Mouse (Mus musculus) erythroblast, adult 5-6 weeks (primary cell): ENCODE data around the gene Sycp2l. TPM values are rescaled to one million over a fixed set of nuclear protein-coding genes. Genes with fewer than 3 reads are reported as not detected.

Experiments used
- ATAC-seq: replicated peaks from 2 replicates; pipeline ENCODE4 v1.8.0; 2016; ENCODE audit warnings: moderate number of reproducible peaks, mild to moderate bottlenecking, moderate TSS enrichment, inconsistent platforms; ENCODE audit not compliant: poor library complexity, low FRiP score, severe bottlenecking
- total RNA-seq, 2 experiments: library from RNA; stranded (forward) in 1 of 2; stranded (reverse) in 1 of 2; fragments of 150-400 nt in 1 of 2; fragments of 200-764, 138-1000 nt in 1 of 2; gene quantifications; 2 replicates each; pipeline versions ENCODE4 v1.2.3 to v1.2.4; 2015 to 2017; ENCODE audit warnings: low replicate concordance in 2 of 2

The Sycp2l gene
- total RNA-seq, 2 experiments from 2014 or later: not detected

DNA sequence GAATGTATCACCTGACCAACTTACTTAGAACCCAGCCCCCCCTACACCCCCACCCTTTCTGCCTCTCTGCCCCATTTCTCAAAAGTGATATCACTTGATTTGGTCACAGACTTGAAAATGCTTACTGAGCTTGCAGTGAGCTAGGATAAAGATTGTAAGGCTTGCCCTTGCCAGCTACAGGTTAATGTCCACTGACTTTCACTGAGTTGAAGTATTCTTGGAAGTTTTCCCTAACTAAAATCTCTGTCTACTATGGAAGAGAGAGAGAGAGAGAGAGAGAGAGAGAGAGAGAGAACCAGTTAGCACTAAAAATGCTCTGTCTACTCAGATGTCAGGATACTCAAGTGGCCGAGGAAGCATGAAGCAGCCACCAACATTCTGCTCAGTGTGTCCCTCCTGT is 104.9 kb downstream of the Sycp2l start:
- no peak for ATAC-seq

DNA sequence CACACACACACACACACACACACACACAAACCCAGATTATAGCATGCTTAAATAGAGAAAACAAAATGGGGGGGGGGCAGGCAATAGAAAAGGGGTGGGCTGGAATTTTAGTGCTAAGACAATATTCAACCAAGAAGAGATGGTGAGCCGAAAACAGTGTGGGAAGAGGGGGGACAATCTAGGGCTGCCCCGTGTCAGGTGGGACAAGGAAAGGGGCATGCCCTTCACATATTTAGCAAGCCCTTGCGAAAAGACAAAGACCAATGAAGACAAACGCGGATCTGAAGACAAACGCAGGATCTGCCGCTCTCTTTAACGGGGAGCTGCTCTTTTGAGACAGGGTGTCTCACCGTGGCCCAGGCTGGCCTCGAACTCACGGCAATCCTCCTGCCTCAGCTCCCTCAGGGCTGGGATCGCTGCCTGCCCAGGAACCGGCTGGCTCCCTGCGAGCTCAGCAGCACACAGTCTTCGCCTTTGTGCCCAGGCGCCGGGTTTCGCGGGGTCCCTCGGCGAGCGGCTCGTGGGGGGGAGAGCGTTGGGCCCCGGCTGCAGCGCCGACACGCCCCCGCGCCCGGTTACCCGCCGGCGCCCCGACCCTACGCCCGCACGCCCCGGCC is 105.7 kb downstream of the Sycp2l start:
- no peak for ATAC-seq

DNA sequence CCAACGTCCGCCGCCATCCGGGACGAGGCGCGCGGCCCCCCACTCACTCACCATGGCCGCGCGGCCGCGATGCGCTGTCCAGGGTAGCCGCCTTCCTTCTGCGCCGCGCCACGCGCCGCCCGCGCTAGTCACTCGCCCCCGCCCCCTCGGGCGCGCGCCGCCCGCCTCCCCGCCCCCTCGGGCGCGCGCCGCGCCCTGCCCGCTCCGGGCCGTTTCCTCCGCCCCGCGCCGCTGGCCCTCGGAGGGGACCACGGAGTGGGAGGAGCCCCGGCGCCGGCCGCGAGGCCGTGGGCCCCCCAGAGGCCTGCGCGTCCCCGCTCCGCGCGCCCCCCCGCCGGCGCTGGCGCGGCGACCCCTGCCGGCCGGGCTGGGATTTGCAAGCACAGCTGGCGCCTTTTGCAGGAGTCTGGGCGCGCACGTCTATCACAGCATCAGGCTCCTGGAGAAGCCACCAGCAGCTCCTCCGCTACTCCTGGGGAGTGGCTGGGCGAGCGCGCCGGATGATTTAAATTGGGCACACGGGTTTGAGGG is 106.3 kb downstream of the Sycp2l start, which contains the start of gene Elovl2:
Gene Elovl2, minus strand, starts transcription at position 102 of the 531 bp plus-strand sequence.
- no peak for ATAC-seq

Other genes starting within 250 kb of the Sycp2l start
- gene Pak1ip1, start 113.3 kb upstream of the Sycp2l start, total RNA-seq (2015; ENCODE audit: low replicate concordance): 25.0 and 33.0 TPM in 2 replicates
- 45.7 and 54.3 TPM in 2 replicates for gene Pak1ip1, start 113.3 kb upstream of the Sycp2l start, total RNA-seq (2017; ENCODE audit: low replicate concordance)
- gene Tmem14c, start 98.0 kb upstream of the Sycp2l start, total RNA-seq (2015; ENCODE audit: low replicate concordance): 130 and 145 TPM in 2 replicates
- 156 and 258 TPM in 2 replicates for gene Tmem14c, start 98.0 kb upstream of the Sycp2l start, total RNA-seq (2017; ENCODE audit: low replicate concordance)
- not detected in 2 replicates for gene Mak, start 34.6 kb upstream of the Sycp2l start, total RNA-seq (2015; ENCODE audit: low replicate concordance)
- gene Mak, start 34.6 kb upstream of the Sycp2l start, total RNA-seq (2017; ENCODE audit: low replicate concordance): under 0.01 TPM in 1 of 2 replicates, not detected in the other
- not detected in 2 replicates for gene Gcm2, start 3.3 kb upstream of the Sycp2l start, total RNA-seq (2015; ENCODE audit: low replicate concordance)
- not detected in 2 replicates for gene Gcm2, start 3.3 kb upstream of the Sycp2l start, total RNA-seq (2017; ENCODE audit: low replicate concordance)
- gene Elovl2, start 106.1 kb downstream of the Sycp2l start, total RNA-seq (2015; ENCODE audit: low replicate concordance): not detected in 2 replicates
- not detected in 2 replicates for gene Elovl2, start 106.1 kb downstream of the Sycp2l start, total RNA-seq (2017; ENCODE audit: low replicate concordance)
- 3.1 and 5.6 TPM in 2 replicates for gene Smim13, start 135.5 kb downstream of the Sycp2l start, total RNA-seq (2015; ENCODE audit: low replicate concordance)
- 3.8 and 4.5 TPM in 2 replicates for gene Smim13, start 135.5 kb downstream of the Sycp2l start, total RNA-seq (2017; ENCODE audit: low replicate concordance)
- not detected in 2 replicates for gene Gm17364, start 159.7 kb downstream of the Sycp2l start, total RNA-seq (2015; ENCODE audit: low replicate concordance)
- not detected in 2 replicates for gene Gm17364, start 159.7 kb downstream of the Sycp2l start, total RNA-seq (2017; ENCODE audit: low replicate concordance)